Mouse (Mus musculus) neural tube, embryonic 11.5 days (tissue): ENCODE results near the gene Fam219a. TPM values are rescaled to one million over a fixed set of nuclear protein-coding genes. Genes with fewer than 3 reads are reported as not detected.

Source experiments
- ATAC-seq: fragments of 200-750 bp; cut with Nextera tagmentation; 2 replicates; pipeline ENCODE4 v1.8.0; 2017; ENCODE audit warnings: moderate number of reproducible peaks, mild to moderate bottlenecking, moderate TSS enrichment, moderate library complexity; ENCODE audit not compliant: insufficient read depth, low FRiP score, low TSS enrichment
- DNase-seq: peaks from one replicate; pipeline ENCODE4 v3.0.0-alpha.2; 2015; ENCODE audit warnings: low spot score
- H3K27ac ChIP-seq: fragments of 300-500 bp; sonication (generic); 2 replicates; pipeline ENCODE4 v1.5.1; 2014; ENCODE audit warnings: low read depth, mild to moderate bottlenecking, low read length
- H3K27me3 ChIP-seq: fragments of 300-500 bp; sonication (generic); 2 replicates; pipeline ENCODE4 v1.6.1; 2014; ENCODE audit warnings: mild to moderate bottlenecking, low read length, mixed read lengths; ENCODE audit not compliant: control insufficient read depth, insufficient read depth
- H3K36me3 ChIP-seq: fragments of 300-500 bp; sonication (generic); 2 replicates; pipeline ENCODE4 v1.6.1; 2014; ENCODE audit warnings: mild to moderate bottlenecking, low read length, moderate library complexity, mixed read lengths; ENCODE audit not compliant: control insufficient read depth, insufficient read depth
- H3K4me1 ChIP-seq: fragments of 300-500 bp; sonication (generic); 2 replicates; pipeline ENCODE4 v1.6.1; 2014; ENCODE audit warnings: low read length, mixed read lengths; ENCODE audit not compliant: control insufficient read depth, insufficient read depth
- H3K4me2 ChIP-seq: fragments of 300-500 bp; sonication (generic); 2 replicates; pipeline ENCODE4 v1.6.1; 2014; ENCODE audit warnings: low read depth, mild to moderate bottlenecking, moderate library complexity
- H3K4me3 ChIP-seq: fragments of 300-500 bp; sonication (generic); 2 replicates; pipeline ENCODE4 v1.5.1; 2014; ENCODE audit warnings: low read depth, low read length
- H3K9ac ChIP-seq: fragments of 300-500 bp; sonication (generic); 2 replicates; pipeline ENCODE4 v1.6.1; 2014; ENCODE audit warnings: mild to moderate bottlenecking, low read length
- H3K9me3 ChIP-seq: fragments of 300-500 bp; sonication (generic); 2 replicates; pipeline ENCODE4 v1.6.1; 2016; ENCODE audit warnings: low read length; ENCODE audit not compliant: control insufficient read depth
- WGBS: fragments of 180-500 bp; shearing (Covaris S2); extraction: QIAGEN DNeasy Blood & Tissue Kit; methylation state at CpG from one replicate; pipeline ENCODE4 v1.1.7; 2014; 5-methylcytosine and 5-hydroxymethylcytosine counted together
- polyA plus RNA-seq: library from polyadenylated mRNA; unstranded; fragments of >200 nt; fragmentation: Nextera tagmentation; extraction: Ambion mirVana; gene quantifications from 2 replicates; pipeline ENCODE4 v1.2.1, GENCODE M21; 2014

Gene Fam219a
- polyA plus RNA-seq, 1 experiment from 2014 or later, result 11.6 TPM

DNA sequence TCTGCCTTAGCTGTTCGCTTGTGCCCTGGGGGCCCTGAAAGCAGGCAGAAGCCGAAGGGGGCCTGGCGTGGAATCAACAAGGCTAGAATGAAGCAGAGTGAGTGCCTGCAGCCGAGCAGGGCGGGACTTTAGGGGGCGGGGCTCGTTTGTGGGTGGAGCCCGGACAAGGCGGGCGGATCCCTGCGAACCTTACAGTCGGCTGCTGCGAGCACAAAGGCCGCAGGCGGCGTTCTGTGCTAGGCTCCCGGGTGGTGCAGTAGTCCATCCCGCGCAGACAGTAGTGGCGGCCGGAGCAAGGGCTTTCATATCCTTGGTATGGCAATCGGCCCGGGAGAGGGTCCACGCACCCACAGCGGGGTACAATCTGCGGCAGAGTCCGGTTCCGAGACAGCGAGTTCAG lies 62.4 kb downstream of the Fam219a start:
- peaks cover 5% of the 10 kb centered on the region; the same call in 1 of the 2 replicates for H3K27me3 ChIP-seq

GRCm38 (mm10) chr4:41506156-41506555 lies 63.2 kb downstream of the Fam219a start:
- Histone ChIP-seq H3K9me3 (no peaks in the 10 kb centered on the region), H3K9ac (peak overlapping the region; percentile 75; the same call in 1 of the 2 replicates), H3K27me3 (peaks cover 11% of the 10 kb centered on the region), H3K36me3 (no peaks in the 10 kb centered on the region), H3K4me1 (peaks cover 11% of the 10 kb centered on the region), H3K4me2 (peak overlapping the region; percentile 86), H3K4me3 (no peak overlapping the region), H3K27ac (no peak overlapping the region)
- whole genome bisulfite sequencing, result 9% methylated on average over 13 of the region's 13 CpGs
- DNase-seq (peak; percentile 62), ATAC-seq (no peak)

More for the DNA sequence above, 62.4 kb downstream of the Fam219a start:
- DNase-seq, result peak; percentile 92
- Histone ChIP-seq H3K4me2 (peak overlapping the region; percentile 86), H3K4me1 (peaks cover 11% of the 10 kb centered on the region), H3K4me3 (peak overlapping the region; percentile 44), H3K36me3 (no peaks in the 10 kb centered on the region), H3K27ac (peak overlapping the region; percentile 53; the same call in 1 of the 2 replicates), H3K9ac (peak overlapping the region; percentile 75), H3K9me3 (no peaks in the 10 kb centered on the region)
- peak; percentile 76 for ATAC-seq
- WGBS, result under 1% methylated on average over 29 of the region's 29 CpGs

GRCm38 (mm10) chr4:41505131-41505551 lies 64.2 kb downstream of the Fam219a start:
- no peak overlapping the region for H3K27ac ChIP-seq
- H3K4me3 ChIP-seq, result no peak overlapping the region
- DNase-seq (peak; percentile 41), ATAC-seq (no peak)
- H3K4me1 ChIP-seq, result peaks cover 11% of the 10 kb centered on the region
- 51% methylated on average over 11 of the region's 11 CpGs for WGBS
- H3K36me3 ChIP-seq, result no peaks in the 10 kb centered on the region
- H3K9ac ChIP-seq, result no peak overlapping the region
- no peaks in the 10 kb centered on the region for H3K9me3 ChIP-seq
- H3K27me3 ChIP-seq, result peaks cover 21% of the 10 kb centered on the region
- no peak overlapping the region for H3K4me2 ChIP-seq

GRCm38 (mm10) chr4:41504325-41504724 lies 65.0 kb downstream of the Fam219a start:
- Histone ChIP-seq H3K4me1 (peaks cover 11% of the 10 kb centered on the region), H3K9me3 (no peaks in the 10 kb centered on the region), H3K4me2 (no peak overlapping the region), H3K27ac (no peak overlapping the region), H3K4me3 (no peak overlapping the region), H3K36me3 (no peaks in the 10 kb centered on the region), H3K27me3 (peaks cover 29% of the 10 kb centered on the region), H3K9ac (no peak overlapping the region)
- WGBS, result 76% methylated on average over 5 of the region's 5 CpGs
- no peak for ATAC-seq
- DNase-seq, result no peak

DNA sequence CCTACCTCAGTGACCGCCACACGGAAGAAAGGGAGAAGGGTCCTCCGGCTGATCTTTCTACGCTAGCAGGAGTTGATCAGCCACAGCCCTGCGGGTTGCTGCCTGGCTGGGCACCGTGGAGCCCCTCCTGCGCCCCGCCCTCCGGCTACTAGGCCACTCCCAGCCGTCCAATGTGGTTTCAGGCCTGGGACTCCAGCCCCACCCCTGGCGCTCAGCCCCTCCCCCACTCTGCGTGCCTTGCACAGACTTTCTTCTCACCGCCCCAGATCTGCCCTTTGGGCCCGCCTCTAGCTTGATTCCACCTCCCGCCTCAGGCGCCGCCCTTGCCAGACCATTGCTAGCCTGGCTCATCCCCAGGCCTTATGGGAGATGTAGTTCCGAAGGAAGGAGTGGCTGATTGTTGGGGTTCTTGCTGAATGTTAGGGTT lies 66.3 kb downstream of the Fam219a start, which contains the start of gene AI464131:
Gene AI464131, minus strand, starts transcription at position 91 of the 427 bp plus-strand sequence.
- Histone ChIP-seq H3K4me3 (peak within 1 kb of the TSS; percentile 34), H3K27ac (no peak within 1 kb of the TSS), H3K27me3 (peaks cover 42% of the 10 kb centered on the region), H3K9me3 (no peaks in the 10 kb centered on the region), H3K36me3 (no peaks in the 10 kb centered on the region), H3K4me1 (peaks cover 19% of the 10 kb centered on the region), H3K4me2 (peak within 1 kb of the TSS; percentile 55), H3K9ac (peak within 1 kb of the TSS; percentile 12; the same call in 1 of the 2 replicates)
- WGBS, result under 1% methylated on average over 17 of the region's 18 CpGs
- DNase-seq, result peak; percentile 98
- ATAC-seq, result peak; percentile 86

DNA sequence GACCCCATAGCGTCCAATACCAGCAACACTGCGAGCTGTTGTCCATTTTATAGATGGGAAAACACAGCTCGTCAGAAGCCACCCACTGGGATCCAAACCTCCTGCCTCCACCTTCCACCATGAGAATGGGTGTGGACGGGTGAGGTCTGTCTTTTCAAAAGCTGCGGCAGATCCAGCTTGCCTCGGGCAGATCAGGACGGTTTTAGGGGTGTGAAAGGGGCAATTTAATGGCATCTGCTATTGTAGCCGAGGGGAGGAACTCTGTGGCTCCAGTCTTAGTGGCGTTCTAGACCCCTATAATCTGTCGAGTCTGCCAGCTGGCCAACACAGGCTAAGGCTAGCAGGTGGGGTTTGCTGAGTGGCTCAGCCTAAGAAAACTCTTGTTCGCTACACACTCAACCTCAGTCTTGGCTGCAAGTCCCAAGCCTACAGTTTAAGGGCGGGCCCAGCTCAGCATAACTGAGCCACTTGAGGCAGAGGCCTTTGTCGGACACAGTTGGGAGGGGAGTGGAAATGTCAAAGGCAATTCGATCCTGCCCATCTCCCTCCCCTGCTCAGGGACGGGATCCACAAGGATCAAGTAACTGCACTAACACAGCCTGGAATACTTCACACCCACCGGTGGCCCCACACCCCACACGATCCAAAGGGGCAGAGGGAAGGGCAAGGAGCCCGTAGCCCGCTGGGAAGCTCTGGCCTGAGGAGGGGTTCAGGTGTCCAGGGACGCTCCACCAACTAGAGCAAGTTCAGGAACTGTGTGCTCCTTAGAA lies 67.0 kb downstream of the Fam219a start:
- Histone ChIP-seq H3K36me3 (no peaks in the 10 kb centered on the region), H3K9me3 (no peaks in the 10 kb centered on the region), H3K4me3 (peak overlapping the region; percentile 34), H3K27ac (no peak overlapping the region), H3K27me3 (peaks cover 49% of the 10 kb centered on the region), H3K4me1 (peaks cover 20% of the 10 kb centered on the region), H3K9ac (peak overlapping the region; percentile 12; the same call in 1 of the 2 replicates), H3K4me2 (peak overlapping the region; percentile 55)
- WGBS, result 8% methylated on average over 20 of the region's 20 CpGs
- DNase-seq (peak; percentile 34), ATAC-seq (peak; percentile 45)

- Histone ChIP-seq H3K4me1 (peaks cover 12% of the 10 kb centered on the region), H3K4me3 (no peak overlapping the region), H3K36me3 (no peaks in the 10 kb centered on the region), H3K9me3 (no peaks in the 10 kb centered on the region), H3K27me3 (peaks cover 59% of the 10 kb centered on the region), H3K4me2 (no peak overlapping the region), H3K9ac (no peak overlapping the region), H3K27ac (no peak overlapping the region)
- 73% methylated on average over 4 of the region's 4 CpGs for WGBS
- DNase-seq (no peak), ATAC-seq (no peak)
These were observed 68.6 kb downstream of the Fam219a start for GRCm38 (mm10) chr4:41500787-41501186.

DNA sequence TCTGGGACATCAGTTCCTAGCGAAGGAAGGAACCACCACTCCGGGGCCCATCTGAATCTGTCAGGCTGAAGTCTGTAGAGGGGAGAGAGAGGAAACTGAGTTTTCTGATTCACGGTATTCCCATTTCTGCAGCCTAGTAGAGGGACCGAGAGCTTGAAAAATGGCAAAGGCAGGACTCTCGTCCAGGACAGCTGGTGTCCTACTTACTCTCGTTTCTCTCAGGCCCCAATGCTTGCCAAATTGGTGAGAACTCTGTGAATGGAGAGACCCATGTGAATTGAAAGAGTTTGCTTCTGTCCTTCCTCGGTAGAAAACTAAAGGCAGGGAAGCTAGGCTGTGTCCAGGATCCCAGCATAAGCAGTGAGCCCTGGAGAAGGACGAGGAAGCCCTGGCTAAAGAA lies 69.7 kb downstream of the Fam219a start:
- peaks cover 64% of the 10 kb centered on the region for H3K27me3 ChIP-seq
- ATAC-seq, result no peak
- H3K9ac ChIP-seq, result no peak overlapping the region
- H3K4me2 ChIP-seq, result no peak overlapping the region
- H3K9me3 ChIP-seq, result no peaks in the 10 kb centered on the region
- H3K4me3 ChIP-seq, result no peak overlapping the region
- WGBS, result 58% methylated on average over 8 of the region's 8 CpGs
- DNase-seq, result no peak
- H3K4me1 ChIP-seq, result peaks cover 12% of the 10 kb centered on the region
- H3K27ac ChIP-seq, result no peak overlapping the region
- H3K36me3 ChIP-seq, result no peaks in the 10 kb centered on the region
